Mouse (Mus musculus): ENCODE data around the gene Klhdc7a. TPM values are rescaled to one million over a fixed set of nuclear protein-coding genes. Genes with fewer than 3 reads are reported as not detected.

Klhdc7a gene
- polyA plus RNA-seq, 2 experiments = 0.20 to 0.39 TPM

GRCm38 (mm10) chr4:139986913-139987312, 19.1 kb upstream of the Klhdc7a start:
- no peak for TF ChIP-seq CTCF (IDR thresholded peaks at IDR 0.05; ENCODE audit: low read depth)
- TF ChIP-seq EP300 (IDR thresholded peaks at IDR 0.05; ENCODE audit: low read depth) = no peak

GRCm38 (mm10) chr4:139978716-139979115, 10.9 kb upstream of the Klhdc7a start:
- WGBS (ENCODE audit: insufficient replicate concordance) = 35% methylated on average over 5 of the region's 5 CpGs
- ATAC-seq (ENCODE audit: insufficient read depth) (no peak), DNase-seq (ENCODE audit: low read depth in 3 of 3, low spot score in 3 of 3) (no peak)
- no peaks in the 10 kb centered on the region for H3K9me3 ChIP-seq (ENCODE audit: control insufficient read depth, low read length)
- H3K36me3 ChIP-seq (replicated peaks; ENCODE audit: control insufficient read depth, insufficient read depth, low read depth) = no peaks in the 10 kb centered on the region
- no peak overlapping the region for H3K4me2 ChIP-seq (ENCODE audit: low read depth)
- H3K4me3 ChIP-seq (ENCODE audit: insufficient read depth in 1 of 2, low read depth in 2 of 2, low read length in 2 of 2) = no peak overlapping the region
- H3K9ac ChIP-seq (replicated peaks) = no peak overlapping the region
- H3K4me1 ChIP-seq (replicated peaks; ENCODE audit: control insufficient read depth in 2 of 2, insufficient read depth in 2 of 2, low read length in 1 of 2) = peaks cover 0 to 6% of the 10 kb centered on the region in 2 experiments; a peak in 1 of 4 replicates
- no peak overlapping the region for H3K27ac ChIP-seq
- no peak for TF ChIP-seq CTCF (IDR thresholded peaks at IDR 0.05; ENCODE audit: low read depth)
- no peak for TF ChIP-seq EP300 (IDR thresholded peaks at IDR 0.05; ENCODE audit: low read depth)
- H3K27me3 ChIP-seq (ENCODE audit: control insufficient read depth, insufficient read depth, low read length) = no peaks in the 10 kb centered on the region

More at GRCm38 (mm10) chr4:139986913-139987312, 19.1 kb upstream of the Klhdc7a start:
- DNase-seq (ENCODE audit: low read depth in 3 of 3, low spot score in 3 of 3) (no peak), ATAC-seq (ENCODE audit: insufficient read depth) (no peak)
- no peak overlapping the region for H3K9ac ChIP-seq (replicated peaks)
- H3K4me2 ChIP-seq (ENCODE audit: low read depth) = no peak overlapping the region
- H3K36me3 ChIP-seq (replicated peaks; ENCODE audit: control insufficient read depth, insufficient read depth, low read depth) = no peaks in the 10 kb centered on the region
- no peak overlapping the region for H3K27ac ChIP-seq
- no peaks in the 10 kb centered on the region for H3K4me1 ChIP-seq (replicated peaks; ENCODE audit: control insufficient read depth in 2 of 2, insufficient read depth in 2 of 2, low read length in 1 of 2)
- no peak overlapping the region for H3K4me3 ChIP-seq (ENCODE audit: insufficient read depth in 1 of 2, low read depth in 2 of 2, low read length in 2 of 2)
- H3K27me3 ChIP-seq (ENCODE audit: control insufficient read depth, insufficient read depth, low read length) = no peaks in the 10 kb centered on the region
- H3K9me3 ChIP-seq (ENCODE audit: control insufficient read depth, low read length) = no peaks in the 10 kb centered on the region
- WGBS (ENCODE audit: insufficient replicate concordance) = 44% methylated on average over 7 of the region's 7 CpGs

- no peak for ATAC-seq (ENCODE audit: insufficient read depth)
These were observed 9.5 kb upstream of the Klhdc7a start for GRCm38 (mm10) chr4:139977308-139977781.

GRCm38 (mm10) chr4:139974506-139974905, 6.7 kb upstream of the Klhdc7a start:
- Histone ChIP-seq H3K36me3 (replicated peaks; ENCODE audit: control insufficient read depth, insufficient read depth, low read depth) (no peaks in the 10 kb centered on the region), H3K27me3 (ENCODE audit: control insufficient read depth, insufficient read depth, low read length) (no peaks in the 10 kb centered on the region), H3K4me2 (ENCODE audit: low read depth) (no peak overlapping the region), H3K27ac (no peak overlapping the region), H3K9me3 (ENCODE audit: control insufficient read depth, low read length) (no peaks in the 10 kb centered on the region), H3K4me3 (ENCODE audit: insufficient read depth in 1 of 2, low read depth in 2 of 2, low read length in 2 of 2) (no peak overlapping the region), H3K9ac (replicated peaks) (no peak overlapping the region), H3K4me1 (replicated peaks; ENCODE audit: control insufficient read depth in 2 of 2, insufficient read depth in 2 of 2, low read length in 1 of 2) (peaks cover 0 to 6% of the 10 kb centered on the region in 2 experiments; a peak in 1 of 4 replicates)
- no peak for DNase-seq (ENCODE audit: low read depth in 3 of 3, low spot score in 3 of 3)
- no peak for TF ChIP-seq EP300 (IDR thresholded peaks at IDR 0.05; ENCODE audit: low read depth)
- no peak for TF ChIP-seq CTCF (IDR thresholded peaks at IDR 0.05; ENCODE audit: low read depth)
- no peak for ATAC-seq (ENCODE audit: insufficient read depth)
- WGBS (ENCODE audit: insufficient replicate concordance) = 34% methylated on average over 7 of the region's 7 CpGs

More at GRCm38 (mm10) chr4:139977308-139977781, 9.5 kb upstream of the Klhdc7a start:
- 16% methylated on average over 5 of the region's 5 CpGs for WGBS (ENCODE audit: insufficient replicate concordance)
- no peak for DNase-seq (ENCODE audit: low read depth in 3 of 3, low spot score in 3 of 3)
- H3K4me1 ChIP-seq (replicated peaks; ENCODE audit: control insufficient read depth in 2 of 2, insufficient read depth in 2 of 2, low read length in 1 of 2) = peaks cover 0 to 6% of the 10 kb centered on the region in 2 experiments; a peak in 1 of 4 replicates
- no peak overlapping the region for H3K4me2 ChIP-seq (ENCODE audit: low read depth)
- no peaks in the 10 kb centered on the region for H3K27me3 ChIP-seq (ENCODE audit: control insufficient read depth, insufficient read depth, low read length)
- H3K9me3 ChIP-seq (ENCODE audit: control insufficient read depth, low read length) = no peaks in the 10 kb centered on the region
- H3K36me3 ChIP-seq (replicated peaks; ENCODE audit: control insufficient read depth, insufficient read depth, low read depth) = no peaks in the 10 kb centered on the region
- TF ChIP-seq CTCF (IDR thresholded peaks at IDR 0.05; ENCODE audit: low read depth) (no peak), EP300 (IDR thresholded peaks at IDR 0.05; ENCODE audit: low read depth) (no peak)
- no peak overlapping the region for H3K4me3 ChIP-seq (ENCODE audit: insufficient read depth in 1 of 2, low read depth in 2 of 2, low read length in 2 of 2)
- H3K9ac ChIP-seq (replicated peaks) = no peak overlapping the region
- no peak overlapping the region for H3K27ac ChIP-seq

GRCm38 (mm10) chr4:139967475-139967891, 343 bp downstream of the Klhdc7a start:
- peak; percentile 13 to 25 (median 17) for DNase-seq (ENCODE audit: low read depth in 3 of 3, low spot score in 3 of 3)
- no peaks in the 10 kb centered on the region for H3K9me3 ChIP-seq (ENCODE audit: control insufficient read depth, low read length)
- ATAC-seq (ENCODE audit: insufficient read depth) = peak; percentile 69
- WGBS (ENCODE audit: insufficient replicate concordance) = 23% methylated on average over 10 of the region's 10 CpGs
- H3K9ac ChIP-seq (replicated peaks) = no peak overlapping the region
- TF ChIP-seq EP300 (IDR thresholded peaks at IDR 0.05; ENCODE audit: low read depth) = no peak
- H3K4me2 ChIP-seq (ENCODE audit: low read depth) = peak overlapping the region; percentile 31
- peak overlapping the region in 1 of 2 experiments; percentile 16; a peak in 1 of 4 replicates for H3K4me3 ChIP-seq (ENCODE audit: insufficient read depth in 1 of 2, low read depth in 2 of 2, low read length in 2 of 2)
- no peaks in the 10 kb centered on the region for H3K27me3 ChIP-seq (ENCODE audit: control insufficient read depth, insufficient read depth, low read length)
- H3K36me3 ChIP-seq (replicated peaks; ENCODE audit: control insufficient read depth, insufficient read depth, low read depth) = no peaks in the 10 kb centered on the region
- no peak overlapping the region for H3K27ac ChIP-seq
- H3K4me1 ChIP-seq (replicated peaks; ENCODE audit: control insufficient read depth in 2 of 2, insufficient read depth in 2 of 2, low read length in 1 of 2) = no peaks in the 10 kb centered on the region; a peak in 1 of 4 replicates
